Mouse (Mus musculus): ENCODE measurements around the gene Pfkp. TPM values are rescaled to one million over a fixed set of nuclear protein-coding genes. Genes with fewer than 3 reads are reported as not detected.

Pfkp gene
- total and polyA plus RNA-seq, 3 experiments: 53.3 to 175 TPM; not detected in 1

DNA sequence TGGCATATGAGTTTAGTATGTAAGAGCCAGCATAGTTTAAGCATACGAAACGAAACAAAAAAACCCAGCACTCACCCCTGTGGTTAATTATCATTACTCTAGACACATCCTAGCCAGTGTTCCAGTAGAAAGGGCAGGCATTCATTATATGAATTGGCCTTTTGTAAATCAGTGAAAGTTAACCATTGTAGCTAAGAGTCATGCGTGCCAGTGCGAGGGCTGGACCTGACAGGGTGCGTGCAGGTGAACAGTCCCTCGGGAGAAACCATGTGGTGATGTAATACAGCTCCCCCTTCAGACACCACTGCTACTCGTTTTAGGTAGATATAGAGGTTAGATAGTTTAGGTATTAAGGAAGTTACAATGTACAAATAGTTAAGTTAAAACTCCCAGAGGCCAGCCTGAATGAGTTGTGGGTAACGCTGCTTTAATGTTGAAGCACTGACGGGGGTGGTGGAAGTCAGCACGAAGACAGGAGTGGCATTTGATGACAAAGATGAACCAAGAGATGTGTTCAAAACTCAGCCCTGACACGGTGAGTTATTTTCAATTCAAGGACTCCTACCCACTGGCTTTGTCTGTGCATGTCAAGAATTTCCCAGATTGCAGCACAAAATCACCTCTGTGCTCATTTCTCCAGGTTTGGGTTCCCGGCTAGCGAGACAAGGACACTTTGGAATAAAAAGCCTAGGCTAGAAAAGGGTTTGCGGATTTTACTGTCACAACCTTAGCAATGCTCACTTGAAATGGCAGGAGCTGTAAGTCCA, 19.4 kb downstream of the Pfkp start:
- Histone ChIP-seq H3K9ac (ENCODE audit: control insufficient read depth, low read depth, low read length, poor library complexity, severe bottlenecking) (no peak overlapping the region), H3K4me1 (ENCODE audit: control insufficient read depth in 1 of 2, insufficient read depth in 2 of 2, low read length in 2 of 2) (peaks cover 15 to 20% of the 10 kb centered on the region in 2 experiments), H3K27me3 (ENCODE audit: control insufficient read depth in 1 of 2, insufficient read depth in 2 of 2, low read length in 2 of 2) (no peaks in the 10 kb centered on the region), H3K36me3 (ENCODE audit: control insufficient read depth in 1 of 2, insufficient read depth in 2 of 2, low read length in 2 of 2) (peaks cover 13 to 29% of the 10 kb centered on the region in 2 experiments), H3K4me3 (ENCODE audit: control insufficient read depth in 1 of 2, insufficient read depth in 1 of 2, low read depth in 2 of 2, low read length in 2 of 2) (no peak overlapping the region), H3K27ac (ENCODE audit: control insufficient read depth, low read depth, low read length) (no peak overlapping the region), H3K79me2 (ENCODE audit: control insufficient read depth, insufficient read depth, low read length, poor library complexity) (peaks cover 16% of the 10 kb centered on the region), H3K9me3 (replicated peaks; ENCODE audit: insufficient read depth, low read length) (no peaks in the 10 kb centered on the region)
- TF ChIP-seq RCOR1 (IDR thresholded peaks at IDR 0.05; ENCODE audit: low read depth, low read length) (no peak), E2F4 (IDR thresholded peaks at IDR 0.05; ENCODE audit: borderline replicate concordance, low read depth, low read length) (no peak), RAD21 (IDR thresholded peaks at IDR 0.05; ENCODE audit: low read depth, low read length) (no peak), ZMIZ1 (IDR thresholded peaks at IDR 0.05; ENCODE audit: low read depth, low read length) (no peak), NRF1 (IDR thresholded peaks at IDR 0.05; ENCODE audit: insufficient read depth, low read depth, low read length, poor library complexity, severe bottlenecking) (no peak), ZKSCAN1 (IDR thresholded peaks at IDR 0.05; ENCODE audit: low read depth, low read length) (no peak), ETS1 (IDR thresholded peaks at IDR 0.05; ENCODE audit: low read depth, low read length) (no peak), HCFC1 (IDR thresholded peaks at IDR 0.05; ENCODE audit: low read depth, low read length) (no peak), TCF12 (IDR thresholded peaks at IDR 0.05; ENCODE audit: low read depth, low read length) (no peak), GATA1 (IDR thresholded peaks at IDR 0.05; ENCODE audit: low read depth, low read length) (no peak), GABPA (IDR thresholded peaks at IDR 0.05; ENCODE audit: low read depth, low read length) (no peak), USF2 (IDR thresholded peaks at IDR 0.05; ENCODE audit: borderline replicate concordance in 1 of 2, insufficient read depth in 1 of 2, low read depth in 1 of 2, low read length in 2 of 2) (no peak), TAL1 (IDR thresholded peaks at IDR 0.05; ENCODE audit: low read length) (no peak)
- no peak for DNase-seq (ENCODE audit: low read depth, low spot score)

DNA sequence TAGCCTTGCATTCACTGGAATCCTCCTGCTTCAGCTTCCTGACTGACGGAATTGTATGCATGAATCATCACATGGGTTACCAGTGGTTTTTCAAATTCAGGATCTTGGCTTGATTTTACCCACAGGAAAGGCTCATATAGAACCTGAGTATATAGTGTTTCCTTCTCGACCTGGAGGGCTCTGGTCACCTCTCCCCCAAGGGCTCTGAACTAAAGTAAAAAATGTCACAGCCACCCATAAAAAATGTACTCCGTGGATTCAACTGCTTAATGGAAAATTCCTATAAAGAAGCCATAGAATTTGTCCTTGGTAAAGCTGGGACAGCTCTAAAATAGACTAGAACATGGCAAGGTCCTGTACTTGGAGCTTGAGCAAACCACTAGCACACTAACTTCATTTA, 20.3 kb downstream of the Pfkp start:
- peaks cover 18 to 20% of the 10 kb centered on the region in 2 experiments for H3K36me3 ChIP-seq (ENCODE audit: control insufficient read depth in 1 of 2, insufficient read depth in 2 of 2, low read length in 2 of 2)
- no peaks in the 10 kb centered on the region for H3K27me3 ChIP-seq (ENCODE audit: control insufficient read depth in 1 of 2, insufficient read depth in 2 of 2, low read length in 2 of 2)
- no peak overlapping the region for H3K4me3 ChIP-seq (ENCODE audit: control insufficient read depth in 1 of 2, insufficient read depth in 1 of 2, low read depth in 2 of 2, low read length in 2 of 2)
- peaks cover 16% of the 10 kb centered on the region for H3K79me2 ChIP-seq (ENCODE audit: control insufficient read depth, insufficient read depth, low read length, poor library complexity)
- H3K27ac ChIP-seq (ENCODE audit: control insufficient read depth, low read depth, low read length): no peak overlapping the region
- no peak for DNase-seq (ENCODE audit: low read depth, low spot score)
- peaks cover 11% of the 10 kb centered on the region in 2 experiments for H3K4me1 ChIP-seq (ENCODE audit: control insufficient read depth in 1 of 2, insufficient read depth in 2 of 2, low read length in 2 of 2)
- H3K9me3 ChIP-seq (replicated peaks; ENCODE audit: insufficient read depth, low read length): no peaks in the 10 kb centered on the region
- TF ChIP-seq SMC3 (IDR thresholded peaks at IDR 0.05; ENCODE audit: low read depth, low read length): no peak
- no peak for TF ChIP-seq POLR2A (IDR thresholded peaks at IDR 0.05; ENCODE audit: control insufficient read depth in 1 of 2, insufficient read depth in 1 of 2, low read depth in 1 of 2, low read length in 2 of 2, poor library complexity in 1 of 2)
- no peak for TF ChIP-seq NRF1 (IDR thresholded peaks at IDR 0.05; ENCODE audit: insufficient read depth, low read depth, low read length, poor library complexity, severe bottlenecking)
- TF ChIP-seq POLR2AphosphoS5 (IDR thresholded peaks at IDR 0.05; ENCODE audit: borderline replicate concordance, low read depth, low read length): no peak
- TF ChIP-seq MEF2A (IDR thresholded peaks at IDR 0.05; ENCODE audit: extremely low read depth, insufficient replicate concordance, low read depth, low read length, poor library complexity, severe bottlenecking): no peak
- no peak for TF ChIP-seq CHD1 (IDR thresholded peaks at IDR 0.05; ENCODE audit: low read depth, low read length)
- TF ChIP-seq MAFK (IDR thresholded peaks at IDR 0.05; ENCODE audit: borderline replicate concordance, low read depth, low read length): no peak
- TF ChIP-seq CHD2 (IDR thresholded peaks at IDR 0.05; ENCODE audit: low read length): no peak
- no peak for TF ChIP-seq ZKSCAN1 (IDR thresholded peaks at IDR 0.05; ENCODE audit: low read depth, low read length)
- TF ChIP-seq HCFC1 (IDR thresholded peaks at IDR 0.05; ENCODE audit: low read depth, low read length): no peak
- TF ChIP-seq BHLHE40 (IDR thresholded peaks at IDR 0.05; ENCODE audit: borderline replicate concordance, low read depth, low read length): no peak
- TF ChIP-seq USF2 (IDR thresholded peaks at IDR 0.05; ENCODE audit: borderline replicate concordance in 1 of 2, insufficient read depth in 1 of 2, low read depth in 1 of 2, low read length in 2 of 2): no peak
- TF ChIP-seq USF1 (IDR thresholded peaks at IDR 0.05; ENCODE audit: low read depth, low read length): no peak
- TF ChIP-seq TCF12 (IDR thresholded peaks at IDR 0.05; ENCODE audit: low read depth, low read length): no peak
- no peak for TF ChIP-seq RCOR1 (IDR thresholded peaks at IDR 0.05; ENCODE audit: low read depth, low read length)
- TF ChIP-seq KAT2A (conservative IDR thresholded peaks at IDR 0.05; ENCODE audit: low read depth, low read length): no peak
- TF ChIP-seq MYB (IDR thresholded peaks at IDR 0.05; ENCODE audit: low read depth, low read length): no peak
- TF ChIP-seq ZMIZ1 (IDR thresholded peaks at IDR 0.05; ENCODE audit: low read depth, low read length): no peak
- H3K9ac ChIP-seq (ENCODE audit: control insufficient read depth, low read depth, low read length, poor library complexity, severe bottlenecking): no peak overlapping the region
